Mouse (Mus musculus) urinary bladder, postnatal 14 days (tissue): ENCODE measurements around the gene Zfp62.
"Not testable (repeated sequence)": the region's sequence is repeated elsewhere in the genome, so short reads cannot be mapped to it uniquely, and the experiment has no call there.

Experiments used
- DNase-seq: peaks from one replicate; pipeline ENCODE4 v3.0.0; 2021; ENCODE audit warnings: low spot score

Zfp62 gene

DNA sequence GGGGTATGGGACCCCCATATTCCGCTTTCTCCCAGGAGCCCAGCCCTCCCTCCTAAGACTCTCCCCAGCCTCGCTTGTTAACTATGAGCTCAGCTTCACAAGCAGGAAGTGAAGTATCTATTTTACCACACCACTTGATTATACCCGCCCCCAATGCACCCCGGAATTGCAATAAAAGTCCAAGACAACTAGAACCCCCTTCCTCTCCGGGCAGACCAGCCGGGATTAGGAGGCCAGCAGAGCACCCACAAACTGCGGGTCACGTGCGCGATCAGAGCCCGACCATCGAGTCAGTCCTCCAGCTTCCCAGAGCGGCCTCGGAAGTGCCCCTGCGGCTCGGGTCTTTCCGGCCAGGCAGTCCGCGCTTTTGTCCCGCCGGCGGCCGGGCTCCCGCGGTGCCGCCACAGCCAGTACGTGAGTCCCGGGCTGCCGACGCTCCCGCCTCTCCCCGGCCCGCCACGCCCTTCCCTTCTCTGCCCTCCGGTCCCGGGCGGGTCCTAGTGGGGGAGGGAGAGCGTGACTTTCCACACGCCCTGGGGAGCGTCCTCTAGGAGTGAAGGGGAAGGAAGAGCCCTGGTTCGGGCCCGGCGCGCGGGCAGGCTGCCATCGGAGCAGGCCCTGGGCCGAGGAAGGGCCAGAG, at the start of gene Zfp62:
Gene Zfp62 (plus strand): TSS at position 164 of the 640 bp plus-strand sequence.
- DNase-seq: peak; percentile 94

DNA sequence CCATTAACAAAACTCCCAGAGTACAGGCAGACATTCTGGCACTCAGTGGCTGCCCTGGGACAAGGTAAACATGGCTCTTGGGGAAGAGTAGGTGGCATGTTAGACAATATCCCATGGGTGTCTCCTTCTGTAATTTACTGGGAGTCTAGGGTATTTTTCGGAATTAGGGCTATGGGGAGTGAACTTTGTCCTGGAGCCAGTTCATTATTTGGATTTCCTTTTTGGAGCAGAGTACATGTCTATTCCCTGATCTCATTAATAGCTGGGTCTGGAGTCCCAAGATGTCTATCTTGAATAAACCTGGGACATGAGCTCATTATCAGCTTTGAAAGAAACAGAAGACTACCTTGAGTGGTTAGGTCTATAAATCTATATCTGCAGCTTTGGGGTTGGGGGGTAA, 49.0 kb upstream of the Zfp62 start, which contains the start of gene Olfr1394:
Gene Olfr1394 (plus strand): TSS at position 301 of the 400 bp plus-strand sequence.
- no peak for DNase-seq

DNA sequence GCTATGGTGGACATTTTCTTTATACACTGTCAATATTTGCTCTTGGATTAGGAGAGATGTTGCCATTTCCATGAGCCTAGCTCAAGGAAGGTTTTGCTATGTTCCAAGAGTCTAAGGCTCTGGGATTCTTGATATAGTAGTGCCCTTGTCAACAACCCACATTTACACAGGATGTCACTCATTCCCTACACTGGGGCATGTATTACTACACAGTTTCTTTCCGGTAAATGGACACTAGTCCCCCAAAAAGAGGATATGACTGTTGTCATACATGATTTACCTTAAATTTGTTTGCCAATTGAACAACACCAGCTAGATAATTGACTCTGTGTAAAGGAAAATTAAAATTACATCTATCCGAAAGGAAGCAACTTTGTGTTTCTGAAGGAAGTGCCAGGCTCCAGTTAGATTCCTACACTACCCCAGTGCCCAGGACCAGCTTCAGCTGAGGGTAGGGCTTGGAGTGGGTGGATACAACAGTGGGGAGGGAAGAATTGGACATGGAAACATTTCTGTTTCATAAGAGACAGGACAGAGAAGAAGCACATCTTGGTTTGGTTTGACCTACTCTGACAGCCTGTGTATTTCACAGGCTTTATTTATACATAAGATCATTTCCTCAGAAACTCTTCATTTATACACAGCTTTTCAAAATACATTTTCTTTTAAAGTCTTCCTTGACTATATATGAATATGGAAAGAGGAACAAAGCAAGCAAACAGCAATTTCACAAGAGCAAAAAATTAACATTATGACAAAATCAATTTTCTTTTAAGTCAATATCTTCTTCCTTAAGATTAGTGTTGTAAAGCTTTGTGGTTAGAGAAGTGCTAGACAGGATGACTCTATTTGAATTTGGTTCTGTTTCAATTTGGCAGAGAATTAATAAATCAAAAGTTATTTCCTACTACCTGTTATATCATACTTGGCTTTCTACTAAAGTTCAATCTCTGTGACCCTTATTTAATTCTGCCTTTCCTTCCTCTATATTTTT, 46.0 kb upstream of the Zfp62 start:
- no peak for DNase-seq

DNA sequence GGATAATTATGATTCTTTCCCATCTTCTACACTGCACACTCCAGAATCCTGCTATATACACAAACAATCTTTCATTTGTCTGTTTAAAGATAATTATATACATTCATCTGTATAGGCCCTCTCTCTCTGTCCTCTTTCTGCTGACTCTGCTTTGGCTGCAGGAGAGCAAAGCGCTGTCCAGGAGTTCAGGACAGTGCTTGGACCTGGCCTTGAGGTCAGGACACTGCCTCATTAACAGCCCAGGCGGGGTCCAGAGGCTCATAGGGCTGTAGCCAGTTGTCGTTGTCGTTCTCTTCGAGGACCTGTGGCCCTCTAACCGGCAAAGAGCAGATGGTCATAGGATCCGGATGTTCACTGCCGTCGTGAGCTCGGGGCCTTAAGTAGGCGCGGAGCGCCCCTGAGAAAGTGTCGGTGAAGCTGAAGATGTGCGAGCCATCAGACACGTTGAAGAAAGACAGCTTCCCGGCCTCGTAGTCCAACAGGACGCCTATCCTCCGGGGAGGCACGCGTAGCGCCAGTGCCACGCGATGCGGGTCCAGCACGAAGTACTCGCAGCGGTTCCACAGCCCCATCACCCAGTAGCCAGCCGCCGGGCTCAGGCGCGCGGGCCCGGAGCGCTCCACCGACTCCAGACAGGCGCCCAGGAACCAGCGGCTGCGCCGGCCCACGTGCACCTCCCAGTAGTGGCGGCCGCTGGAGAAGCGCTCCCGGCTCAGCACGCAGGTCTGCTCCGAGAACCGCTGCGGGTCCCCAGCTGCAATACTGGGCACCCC, 34.1 kb upstream of the Zfp62 start:
- no peak for DNase-seq

DNA sequence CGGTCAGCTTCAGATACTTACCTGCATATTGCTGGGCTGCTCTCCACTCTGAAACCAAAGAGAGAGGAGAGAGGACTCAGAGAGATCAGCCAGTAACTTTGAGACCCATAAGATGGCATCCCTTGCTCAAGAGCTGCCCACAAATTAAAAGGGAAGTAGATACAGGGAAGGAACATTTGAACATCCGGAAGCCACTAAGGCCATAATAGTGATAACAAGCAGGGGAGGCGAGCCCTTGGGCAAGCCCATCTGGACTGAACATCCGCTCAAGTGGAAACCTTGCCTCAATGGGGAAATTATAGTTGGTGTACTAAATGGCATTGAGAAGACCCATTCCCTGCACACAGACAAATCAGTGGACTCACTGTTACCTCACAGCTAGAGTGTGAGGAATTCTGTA, 32.5 kb upstream of the Zfp62 start:
- DNase-seq: no peak

DNA sequence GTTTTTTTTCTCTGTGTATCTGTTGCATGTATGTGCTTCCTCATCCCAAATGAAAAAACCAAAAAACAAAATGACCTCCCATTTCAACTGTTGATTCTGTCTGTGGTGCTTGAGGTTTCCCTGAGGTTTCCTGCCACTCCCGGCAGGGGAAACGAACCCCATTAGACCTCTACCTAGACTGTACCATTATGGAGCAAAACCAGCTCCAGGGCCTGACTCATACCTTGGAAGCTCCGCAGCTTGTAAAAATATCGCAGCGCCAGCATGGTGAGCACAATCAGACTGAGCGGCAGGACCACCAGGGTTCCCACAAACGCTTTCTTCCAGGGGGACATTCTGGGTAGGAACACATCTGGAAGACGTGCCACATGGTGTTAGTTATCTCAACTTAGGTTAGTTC, 27.7 kb upstream of the Zfp62 start:
- DNase-seq: no peak

DNA sequence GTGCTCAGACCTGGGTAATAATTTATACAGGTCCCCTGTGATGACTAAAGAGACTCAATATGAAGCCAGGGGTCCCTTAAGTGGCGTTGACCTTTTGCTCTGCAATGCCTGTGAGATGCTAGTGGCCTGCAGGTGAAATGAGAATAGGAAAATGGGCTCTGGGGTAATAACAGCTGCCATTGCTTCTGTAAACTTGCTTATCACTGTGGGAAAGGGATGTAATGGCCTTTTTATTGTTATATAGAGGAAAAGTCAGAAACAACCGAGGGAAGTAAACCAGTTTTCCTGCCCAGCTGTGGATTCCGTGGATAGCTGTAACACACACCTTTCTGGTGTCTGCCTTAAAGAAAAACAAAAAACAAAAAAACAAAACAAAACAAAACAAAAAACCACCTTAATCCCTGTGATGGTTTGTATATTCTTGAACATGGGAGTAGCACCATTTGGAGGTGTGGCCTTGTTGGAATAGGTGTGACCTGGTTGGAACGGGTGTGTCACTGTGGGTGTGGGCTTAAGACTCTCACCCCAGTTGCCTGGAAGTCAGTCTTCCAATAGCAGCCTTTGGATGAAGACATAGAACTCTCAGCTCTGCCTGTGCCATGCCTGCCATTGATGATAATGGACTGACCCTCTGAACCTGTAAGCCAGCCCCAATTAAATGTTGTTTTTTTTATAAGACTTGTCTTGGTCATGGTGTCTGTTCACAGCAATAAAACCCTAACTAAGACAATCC, 26.9 kb upstream of the Zfp62 start:
- DNase-seq: not testable (repeated sequence)

DNA sequence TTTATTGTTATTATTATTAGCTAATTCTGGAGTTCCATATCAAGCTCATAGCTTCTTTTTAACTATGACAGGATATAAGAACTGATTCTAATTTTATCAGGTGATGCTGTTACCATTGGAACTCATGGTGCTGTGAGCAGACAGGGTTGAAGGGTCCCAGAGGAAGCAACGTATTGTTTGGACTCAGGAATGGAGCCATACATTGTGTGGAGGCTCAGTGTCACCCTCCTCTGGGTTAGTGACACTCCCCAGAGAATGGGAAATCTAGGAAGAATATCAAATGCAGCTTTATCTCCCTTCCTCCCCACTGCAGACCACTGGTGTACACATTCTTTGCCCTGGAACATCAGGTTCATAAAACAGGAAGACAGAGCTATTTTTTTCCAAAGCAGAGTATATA, 19.9 kb upstream of the Zfp62 start:
- no peak for DNase-seq

DNA sequence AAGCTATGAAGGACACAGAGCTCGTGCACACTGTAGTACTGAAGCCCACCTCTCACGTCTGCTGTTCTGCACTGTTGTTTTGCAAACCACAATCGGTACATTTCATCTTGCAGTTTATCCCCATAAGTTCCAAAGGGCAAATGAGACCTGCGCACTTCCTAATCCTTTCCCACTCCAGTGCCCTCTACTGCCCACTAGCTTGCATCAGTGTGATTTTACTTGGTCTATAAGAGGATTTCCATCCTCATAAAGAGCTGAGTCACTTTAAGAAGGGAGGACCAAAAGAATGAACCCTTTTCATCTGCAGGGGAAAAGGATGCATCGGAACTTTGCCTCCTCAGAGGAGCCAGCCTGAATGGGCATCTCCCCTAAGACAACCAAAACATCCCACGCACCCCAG, 16.6 kb upstream of the Zfp62 start:
- no peak for DNase-seq

DNA sequence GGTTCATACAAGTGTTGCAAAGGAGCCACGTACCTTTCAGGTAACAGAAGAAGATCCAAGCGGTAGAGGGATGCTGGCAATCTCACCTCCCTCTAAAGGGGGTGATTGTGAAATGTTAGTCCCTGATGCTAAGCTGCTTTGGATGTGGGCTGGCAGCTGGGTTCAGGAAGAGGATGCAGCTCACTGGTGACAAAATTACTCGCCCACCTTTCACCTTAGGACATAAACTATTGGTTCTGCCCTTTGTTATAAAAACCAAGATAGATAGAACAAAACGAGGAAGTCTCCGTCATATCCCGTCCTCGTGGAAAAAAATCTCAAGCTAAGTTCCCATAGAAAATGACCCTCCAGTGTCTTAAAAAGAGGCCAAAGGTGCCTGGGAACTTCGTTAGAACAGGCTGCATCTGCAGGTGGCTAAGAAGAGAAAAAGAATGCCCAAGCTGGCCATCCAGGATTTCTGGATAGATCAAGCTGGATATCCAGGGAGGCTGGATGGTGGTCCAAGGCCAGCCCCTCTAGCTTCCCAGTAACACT, 16.1 kb upstream of the Zfp62 start, which contains the start of gene Btnl9:
Gene Btnl9 (minus strand): TSS at position 205 of the 534 bp plus-strand sequence.
- no peak for DNase-seq

DNA sequence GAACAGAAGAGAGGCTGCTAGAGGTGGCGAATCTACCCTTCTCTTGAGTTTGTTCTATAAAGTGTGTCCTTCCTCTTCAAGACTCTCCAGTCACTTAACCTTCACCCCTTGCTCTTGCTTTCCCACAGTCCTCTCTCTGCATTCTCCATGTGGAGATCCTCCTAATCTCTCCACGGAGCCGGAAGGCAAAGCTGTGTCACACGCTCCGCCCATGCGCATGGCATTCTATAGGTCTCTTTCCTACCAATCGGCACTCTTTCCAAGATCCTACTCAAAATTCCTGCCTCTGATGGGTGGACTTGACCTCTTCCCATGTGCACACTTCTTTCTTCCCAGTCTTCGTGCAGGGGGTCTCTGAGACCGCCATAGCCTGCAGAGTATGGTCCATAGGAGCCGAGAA, 15.4 kb upstream of the Zfp62 start:
- no peak for DNase-seq

DNA sequence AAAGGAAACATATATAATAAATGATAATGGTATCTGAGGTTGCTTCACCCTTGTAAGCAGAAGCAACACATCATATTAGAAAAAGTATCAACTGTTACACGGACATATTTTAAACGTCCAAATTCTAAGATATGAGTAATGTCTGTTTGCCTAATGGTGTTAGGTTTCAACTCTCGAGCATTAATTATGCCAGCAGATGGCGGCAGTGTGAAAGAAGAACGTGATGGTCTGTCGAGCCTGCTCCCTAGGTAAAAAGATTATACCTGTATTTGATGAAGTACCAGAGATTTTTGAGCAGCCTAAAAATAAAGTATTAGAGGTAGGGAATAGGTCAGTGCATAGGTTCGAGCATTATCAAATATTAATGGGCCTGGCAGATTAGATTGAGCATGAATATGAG, 13.4 kb upstream of the Zfp62 start:
- DNase-seq: peak; percentile 80

DNA sequence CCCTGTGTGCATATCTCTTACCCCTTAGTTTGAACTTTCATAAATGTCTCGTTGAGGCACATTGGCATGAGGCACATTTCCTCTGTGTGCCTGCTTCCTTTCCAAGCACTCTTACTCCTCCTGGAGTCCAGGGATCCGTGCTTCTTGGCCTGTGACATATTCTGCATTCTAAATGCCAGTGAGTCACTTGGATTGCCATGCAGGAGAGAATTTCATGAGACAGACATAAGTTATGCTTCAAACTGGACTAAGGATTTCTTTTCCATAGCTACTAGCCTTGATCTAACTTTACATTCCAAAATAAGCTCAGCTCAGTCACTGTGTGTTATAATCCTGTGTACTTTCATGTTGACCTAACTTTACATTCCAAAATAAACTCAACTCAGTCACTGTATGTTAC, 12.0 kb upstream of the Zfp62 start:
- DNase-seq: no peak

DNA sequence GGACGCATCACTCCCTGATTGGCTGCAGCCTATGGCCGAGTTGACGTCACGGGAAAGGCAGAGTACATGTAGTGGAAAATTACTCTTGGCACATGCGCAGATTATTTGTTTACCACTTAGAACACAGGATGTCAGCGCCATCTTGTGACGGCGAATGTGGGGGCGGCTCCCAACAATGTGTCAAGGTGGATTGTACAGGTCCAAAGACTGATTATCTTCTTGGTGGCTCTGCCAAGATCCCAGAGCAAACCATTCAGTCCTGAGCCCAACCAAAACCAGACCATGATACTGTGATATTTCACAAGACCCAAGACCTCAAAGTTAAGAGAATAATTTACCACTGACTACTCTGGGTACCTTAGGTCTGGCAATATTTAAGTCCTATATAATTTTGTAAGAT, 8.3 kb upstream of the Zfp62 start:
- DNase-seq: not testable (repeated sequence)

DNA sequence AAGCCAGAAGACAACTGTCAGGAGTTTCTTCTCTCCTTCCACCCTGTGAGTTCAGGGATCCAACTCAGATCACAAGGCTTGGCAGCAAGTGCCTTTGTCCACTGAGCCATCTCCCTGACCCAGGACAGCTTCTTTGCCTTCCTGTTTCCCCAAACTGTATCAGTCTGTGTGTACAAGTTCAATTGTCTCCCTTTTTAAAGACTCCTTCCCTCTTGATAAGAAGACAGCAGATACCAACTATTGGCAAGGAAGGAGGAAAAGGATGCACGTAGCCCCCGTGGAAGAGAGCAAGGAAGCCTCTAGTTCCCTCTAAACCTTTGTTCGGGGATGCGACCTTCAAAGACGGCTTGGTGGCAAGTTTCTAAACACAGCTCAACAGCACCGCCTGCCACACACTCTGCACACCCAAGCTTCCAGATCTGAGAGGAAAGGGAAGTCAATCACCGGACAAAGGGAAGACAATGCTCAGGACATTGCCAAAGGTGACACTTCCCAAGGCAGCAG, 7.2 kb upstream of the Zfp62 start:
- no peak for DNase-seq

DNA sequence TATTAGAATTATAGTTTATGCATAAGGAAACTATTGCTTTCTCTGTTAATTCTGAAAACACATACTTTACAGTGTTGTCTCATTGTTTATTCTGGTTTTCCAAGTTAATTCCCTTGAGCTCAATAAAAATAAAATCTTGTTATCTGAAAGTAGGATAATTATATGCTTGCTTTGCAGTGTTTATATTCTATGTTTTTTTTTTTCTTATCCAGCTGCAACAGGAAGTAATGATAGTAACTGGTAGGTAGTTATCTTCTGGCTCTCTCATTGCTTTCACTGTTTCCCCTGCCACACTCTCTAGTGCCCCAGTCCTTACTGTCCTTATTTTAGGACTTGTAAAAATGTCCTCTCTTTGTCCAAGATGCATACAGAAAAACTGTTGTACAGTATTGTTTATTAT, 2.4 kb upstream of the Zfp62 start:
- DNase-seq: no peak

DNA sequence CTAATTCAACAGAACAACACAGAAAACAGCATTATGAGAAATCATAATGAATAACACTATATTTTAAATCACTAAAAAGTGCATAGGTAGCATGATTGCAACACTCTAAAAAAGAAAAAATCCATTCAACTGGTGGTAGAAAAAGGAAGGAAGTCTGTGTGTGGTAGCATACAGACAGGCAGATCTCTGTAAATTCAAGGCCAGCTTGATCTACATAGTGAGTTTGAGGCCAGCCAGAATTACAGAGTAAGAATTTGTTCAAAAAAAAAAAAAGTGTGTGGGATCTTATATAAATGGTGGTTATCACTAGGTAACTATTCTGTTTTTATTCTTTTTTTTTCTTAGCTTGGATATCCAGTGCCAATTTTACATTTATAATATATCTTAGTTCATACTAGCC, 1.9 kb upstream of the Zfp62 start:
- no peak for DNase-seq

DNA sequence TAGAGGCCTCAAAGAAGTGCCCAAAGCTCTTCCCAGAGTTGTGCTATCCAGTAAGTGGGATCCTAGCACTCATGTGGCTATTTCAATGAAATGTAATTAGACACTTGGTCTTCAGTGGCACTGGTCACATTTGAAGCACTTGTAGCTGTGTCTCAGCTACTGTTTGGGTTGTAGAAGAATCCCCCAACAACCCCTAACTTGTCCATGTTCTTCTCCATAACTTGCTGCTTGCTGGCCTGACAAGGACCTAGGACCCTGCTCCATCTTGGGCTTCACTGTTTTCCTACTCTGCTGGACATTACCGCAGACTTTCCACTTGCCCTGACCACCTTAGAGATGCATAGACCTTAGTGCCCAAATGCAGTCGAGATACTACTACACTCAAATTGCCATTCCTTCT, 1.0 kb upstream of the Zfp62 start:
- DNase-seq: no peak

DNA sequence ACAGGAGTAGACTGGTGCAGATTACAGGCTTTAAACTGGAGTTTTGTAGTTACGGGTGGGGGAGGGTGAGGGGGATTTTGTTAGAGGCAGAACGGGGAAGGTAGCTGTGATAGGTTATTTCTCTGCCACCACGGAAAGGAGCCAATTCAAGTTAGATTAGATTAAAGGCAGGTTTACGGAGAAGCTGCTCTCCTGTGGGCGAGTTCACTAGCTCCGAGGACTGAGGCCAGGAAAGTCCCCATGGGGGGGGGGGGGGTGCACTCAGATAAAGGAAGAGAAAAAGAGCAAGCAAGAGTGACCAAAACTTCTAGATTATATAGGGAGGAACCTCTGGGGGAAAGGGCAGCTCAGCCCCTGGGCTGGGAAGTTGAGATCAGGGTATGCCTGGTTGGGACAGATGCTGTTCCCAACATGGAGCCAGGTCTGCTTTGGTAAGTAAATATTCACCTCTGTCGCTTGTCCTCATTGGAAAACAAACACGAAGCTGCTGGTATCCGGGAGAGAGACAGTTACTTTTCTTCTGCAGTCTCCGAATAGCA, 500 bp upstream of the Zfp62 start:
- peak; percentile 10 for DNase-seq

DNA sequence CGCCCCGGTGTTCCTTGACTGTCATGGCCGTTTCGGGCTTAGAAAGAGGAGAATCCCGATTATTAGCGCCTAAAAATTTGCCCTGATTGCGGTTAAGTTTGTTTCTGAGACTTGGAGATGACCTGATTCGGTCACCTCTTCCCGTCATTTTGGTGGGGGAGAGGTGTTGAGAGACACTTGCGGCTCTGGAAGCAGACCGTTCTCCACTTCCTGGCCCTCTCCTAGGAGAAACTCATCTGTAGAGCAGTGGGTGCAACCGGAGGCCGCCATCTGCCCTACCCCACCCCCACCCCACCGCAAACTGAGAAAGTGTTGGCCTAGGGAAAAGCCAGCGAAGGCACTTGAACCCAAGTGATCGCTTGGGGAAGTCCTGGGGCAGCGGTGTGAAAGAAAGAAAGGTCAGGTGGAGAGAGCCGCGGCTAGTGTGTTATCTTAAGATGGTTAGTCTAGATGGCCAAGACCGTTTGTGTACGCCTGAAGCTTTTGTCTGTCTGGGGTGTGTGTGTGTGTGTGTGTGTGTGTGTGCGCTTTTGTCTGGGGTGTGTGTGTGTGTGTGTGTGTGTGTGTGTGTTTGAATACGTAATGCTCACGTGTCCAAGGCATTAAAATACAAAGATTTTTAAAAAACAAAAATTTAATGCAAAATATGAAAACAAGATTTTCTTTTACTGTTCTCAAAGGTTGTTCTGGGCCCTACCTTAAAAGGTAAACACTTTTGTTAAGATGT, 842 bp downstream of the Zfp62 start:
- DNase-seq: peak; percentile 16
